Mouse (Mus musculus) lung, embryonic 14.5 days (tissue): Measurements from ENCODE around the gene Plcd1. TPM values are rescaled to one million over a fixed set of nuclear protein-coding genes. Genes with fewer than 3 reads are reported as not detected.
A peak's percentile ranks its signal among the peaks of the same experiment; 100 is the strongest.

Experiments used
- ATAC-seq: fragments of 200-750 bp; cut with Nextera tagmentation; 2 replicates; pipeline ENCODE4 v1.8.0; 2017; ENCODE audit warnings: mild to moderate bottlenecking, moderate TSS enrichment, moderate library complexity; ENCODE audit not compliant: insufficient read depth
- DNase-seq: peaks from one replicate; pipeline ENCODE4 v3.0.0-alpha.2; 2015
- H3K27ac ChIP-seq: fragments of 300-500 bp; sonication (generic); 2 replicates; pipeline ENCODE4 v1.5.1; 2014; ENCODE audit warnings: low read depth, mild to moderate bottlenecking, moderate library complexity
- H3K27me3 ChIP-seq: fragments of 300-500 bp; sonication (generic); 2 replicates; pipeline ENCODE4 v1.6.1; 2014; ENCODE audit warnings: low read length, control low read depth; ENCODE audit not compliant: insufficient read depth
- H3K36me3 ChIP-seq: fragments of 300-500 bp; sonication (generic); 2 replicates; pipeline ENCODE4 v1.6.1; 2014; ENCODE audit warnings: control low read depth; ENCODE audit not compliant: insufficient read depth
- H3K4me1 ChIP-seq: fragments of 300-500 bp; sonication (generic); 2 replicates; pipeline ENCODE4 v1.6.1; 2014; ENCODE audit warnings: antibody characterized with exemption, control low read depth; ENCODE audit not compliant: insufficient read depth
- H3K4me2 ChIP-seq: fragments of 300-500 bp; sonication (generic); 2 replicates; pipeline ENCODE4 v1.6.1; 2014; ENCODE audit warnings: mild to moderate bottlenecking
- H3K4me3 ChIP-seq: fragments of 300-500 bp; sonication (generic); 2 replicates; pipeline ENCODE4 v1.5.1; 2014; ENCODE audit warnings: low read depth, low read length
- H3K9ac ChIP-seq: fragments of 300-500 bp; sonication (generic); 2 replicates; pipeline ENCODE4 v1.6.1; 2014
- H3K9me3 ChIP-seq: fragments of 300-500 bp; sonication (generic); 2 replicates; pipeline ENCODE4 v1.6.1; 2016; ENCODE audit warnings: low read depth, low read length, control low read depth
- CTCF ChIP-seq: IDR thresholded peaks from 2 replicates; pipeline ENCODE4 v1.5.1; 2016; ENCODE audit warnings: antibody characterized with exemption, low read depth
- WGBS: fragments of 180-500 bp; shearing (Covaris S2); extraction: QIAGEN DNeasy Blood & Tissue Kit; methylation state at CpG from one replicate; pipeline ENCODE4 v1.1.7; 2014; 5-methylcytosine and 5-hydroxymethylcytosine counted together
- polyA plus RNA-seq: library from polyadenylated mRNA; unstranded; fragments of >200 nt; fragmentation: Nextera tagmentation; extraction: Ambion mirVana; gene quantifications from 2 replicates; pipeline ENCODE4 v1.2.1, GENCODE M21; 2014

Gene Plcd1
- polyA plus RNA-seq, 1 experiment from 2014 or later = 14.9 TPM

DNA sequence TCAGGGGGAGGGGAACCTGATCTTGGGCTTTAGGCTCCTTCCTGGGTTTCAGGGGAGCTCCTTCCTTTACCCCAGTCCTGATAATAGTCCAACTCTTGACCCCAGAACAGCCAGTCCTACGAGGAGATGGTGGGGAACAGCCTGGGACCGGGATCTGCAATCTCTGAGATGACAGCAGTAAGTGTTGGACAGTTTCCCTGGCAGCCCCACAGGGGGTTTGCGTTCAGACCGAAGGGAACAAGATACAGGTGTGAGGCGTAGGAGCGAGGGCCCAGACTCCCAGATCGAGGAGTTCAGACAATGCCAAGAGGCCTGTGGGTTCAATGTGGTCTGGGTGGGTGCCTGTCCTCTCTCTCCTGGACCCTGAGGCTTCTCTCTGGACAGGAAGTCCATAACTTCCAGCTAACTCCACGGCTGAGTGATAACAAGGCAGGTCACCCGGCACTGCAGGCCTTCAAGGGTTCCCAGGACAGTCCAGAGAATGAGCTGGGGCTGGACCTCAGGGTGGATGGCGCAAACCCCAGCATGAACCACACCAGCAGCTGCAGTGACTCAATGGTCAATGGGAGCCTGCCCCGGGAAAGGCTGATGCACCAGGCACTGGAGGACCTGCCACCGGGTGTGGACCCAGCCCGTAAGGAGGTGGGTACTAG, 23.0 kb downstream of the Plcd1 start:
- no peak overlapping the region for H3K4me2 ChIP-seq
- H3K36me3 ChIP-seq = peaks cover 15% of the 10 kb centered on the region; the same call in 1 of the 2 replicates
- no peak overlapping the region for H3K9ac ChIP-seq
- no peak overlapping the region for H3K27ac ChIP-seq
- no peaks in the 10 kb centered on the region for H3K27me3 ChIP-seq
- no peak for TF ChIP-seq CTCF
- H3K9me3 ChIP-seq = no peaks in the 10 kb centered on the region
- WGBS = 70% methylated on average over 13 of the region's 13 CpGs
- ATAC-seq (no peak), DNase-seq (no peak)
- no peak overlapping the region for H3K4me3 ChIP-seq
- peaks cover 2% of the 10 kb centered on the region; the same call in 1 of the 2 replicates for H3K4me1 ChIP-seq

DNA sequence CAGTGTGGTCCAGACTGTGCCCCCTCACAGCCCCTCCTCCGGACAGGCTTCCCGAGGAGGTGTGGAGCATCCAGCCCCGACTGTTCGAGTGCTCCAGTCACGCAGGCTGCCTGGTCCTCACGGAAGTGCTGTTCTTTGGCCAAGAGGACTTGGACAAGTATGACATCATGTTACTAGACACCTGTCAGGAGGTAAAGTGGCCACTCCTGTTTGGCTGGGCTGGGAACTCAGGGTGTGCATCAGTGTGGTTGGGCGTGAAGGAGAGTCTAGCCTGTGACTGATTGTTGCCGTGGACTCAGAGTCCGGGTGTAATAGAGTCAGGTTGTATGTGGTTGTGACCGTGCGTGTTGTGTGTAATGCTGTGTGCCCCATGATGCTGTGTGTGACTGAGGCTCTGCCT, 25.0 kb downstream of the Plcd1 start:
- Histone ChIP-seq H3K9ac (no peak overlapping the region), H3K27ac (no peak overlapping the region), H3K4me1 (0 out of 2 replicates have a peak, but pooled peaks cover 3% of the 10 kb centered on the region), H3K4me3 (no peak overlapping the region), H3K4me2 (no peak overlapping the region), H3K9me3 (no peaks in the 10 kb centered on the region), H3K27me3 (no peaks in the 10 kb centered on the region), H3K36me3 (0 out of 2 replicates have a peak, but pooled peaks cover 3% of the 10 kb centered on the region)
- ATAC-seq = peak; percentile 26; the same call in 1 of the 2 replicates
- TF ChIP-seq CTCF = no peak
- WGBS = 63% methylated on average over 11 of the region's 11 CpGs
- DNase-seq = peak; percentile 52

DNA sequence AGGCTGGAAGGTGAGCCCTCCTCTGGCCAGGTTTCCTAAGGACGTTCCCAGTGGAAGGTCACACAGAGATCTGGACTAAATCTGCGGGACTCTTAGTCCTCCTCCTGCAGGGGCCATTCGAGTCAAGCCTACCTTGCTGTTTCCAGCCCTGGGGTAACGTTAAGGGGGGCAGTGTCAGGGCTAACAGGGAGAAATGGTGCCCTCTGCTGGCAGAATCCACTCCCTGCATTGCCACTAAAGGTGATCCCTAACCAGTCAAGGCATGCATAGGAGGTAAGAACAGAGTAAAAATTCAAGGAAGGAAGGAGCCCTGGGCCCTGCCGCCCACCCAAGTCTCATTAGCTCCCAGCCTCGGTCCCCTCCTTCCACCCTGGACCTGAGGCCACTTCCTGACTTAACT, 25.7 kb downstream of the Plcd1 start:
- no peak overlapping the region for H3K9ac ChIP-seq
- no peak overlapping the region for H3K4me3 ChIP-seq
- DNase-seq = peak; percentile 90
- no peak overlapping the region for H3K4me2 ChIP-seq
- H3K27me3 ChIP-seq = no peaks in the 10 kb centered on the region
- under 1% methylated on average over 6 of the region's 6 CpGs for WGBS
- no peak overlapping the region for H3K27ac ChIP-seq
- ATAC-seq = peak; percentile 48
- peak; percentile 96 for TF ChIP-seq CTCF
- H3K9me3 ChIP-seq = no peaks in the 10 kb centered on the region
- H3K36me3 ChIP-seq = 0 out of 2 replicates have a peak, but pooled peaks cover under 1% of the 10 kb centered on the region
- peaks cover 5% of the 10 kb centered on the region; the same call in 1 of the 2 replicates for H3K4me1 ChIP-seq

DNA sequence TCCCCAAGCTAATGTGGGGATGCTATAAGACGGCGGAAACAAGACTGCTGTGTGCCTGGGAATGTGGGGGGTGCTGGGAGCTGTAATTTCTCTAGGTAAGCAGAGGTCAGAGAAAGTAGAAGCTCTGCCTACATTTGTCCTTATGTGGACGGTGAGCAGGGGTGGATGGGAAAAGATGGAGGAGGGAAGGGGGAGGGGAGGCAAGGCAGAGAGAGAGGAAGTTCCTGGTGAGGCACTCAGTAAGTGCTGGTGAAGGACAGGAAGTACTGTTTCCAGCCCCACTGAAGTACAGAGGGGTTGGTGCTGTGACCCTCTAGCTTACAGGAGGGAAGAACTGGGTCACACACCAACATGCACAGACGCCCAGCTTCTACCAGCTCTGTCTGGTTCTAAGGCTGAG, 29.0 kb downstream of the Plcd1 start:
- no peak for DNase-seq
- no peak for TF ChIP-seq CTCF
- WGBS = 45% methylated on average over 4 of the region's 4 CpGs

DNA sequence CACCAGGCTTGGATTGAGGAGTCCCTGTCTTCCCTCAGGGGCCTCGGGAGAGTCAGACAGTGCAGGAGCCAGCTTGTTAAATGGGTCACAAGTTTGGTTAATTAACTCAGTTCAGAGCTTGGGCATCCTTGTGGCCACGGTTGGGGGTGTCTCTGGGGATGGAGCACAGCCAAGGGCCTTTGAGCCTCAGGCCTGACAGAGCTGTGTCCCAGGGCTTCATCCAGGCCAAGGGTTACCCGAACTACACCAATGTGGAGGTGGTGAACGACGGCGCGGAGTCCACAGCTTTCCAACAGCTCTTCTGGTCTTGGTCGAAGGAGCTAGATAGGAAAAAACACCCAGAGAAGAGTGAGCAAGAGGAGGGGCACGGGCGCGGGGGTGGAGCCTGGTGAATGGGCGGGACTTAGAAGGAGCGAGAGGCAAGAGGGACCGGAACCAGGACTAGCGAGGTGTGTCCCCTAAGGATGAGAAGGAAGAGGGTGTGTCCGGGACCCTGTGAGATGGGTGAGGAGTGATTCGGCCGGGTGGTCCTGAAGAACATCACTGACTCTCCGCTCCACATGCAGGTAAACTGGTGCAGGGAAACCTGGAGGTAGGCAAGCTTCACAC, 30.2 kb downstream of the Plcd1 start:
- TF ChIP-seq CTCF = no peak
- Histone ChIP-seq H3K27me3 (no peaks in the 10 kb centered on the region), H3K4me1 (peaks cover 5% of the 10 kb centered on the region; the same call in 1 of the 2 replicates), H3K27ac (no peak overlapping the region), H3K9ac (no peak overlapping the region), H3K9me3 (no peaks in the 10 kb centered on the region), H3K4me3 (no peak overlapping the region), H3K36me3 (no peaks in the 10 kb centered on the region), H3K4me2 (peak overlapping the region; percentile 28; the same call in 1 of the 2 replicates)
- ATAC-seq (peak; percentile 18; the same call in 1 of the 2 replicates), DNase-seq (peak; percentile 30)
- 36% methylated on average over 19 of the region's 19 CpGs for WGBS

More for the DNA sequence above, 29.0 kb downstream of the Plcd1 start:
- Histone ChIP-seq H3K4me2 (no peak overlapping the region), H3K4me1 (peaks cover 5% of the 10 kb centered on the region; the same call in 1 of the 2 replicates), H3K27ac (no peak overlapping the region; the same call in 1 of the 2 replicates), H3K36me3 (no peaks in the 10 kb centered on the region), H3K9ac (no peak overlapping the region), H3K27me3 (no peaks in the 10 kb centered on the region), H3K4me3 (no peak overlapping the region), H3K9me3 (no peaks in the 10 kb centered on the region)
- ATAC-seq = no peak

DNA sequence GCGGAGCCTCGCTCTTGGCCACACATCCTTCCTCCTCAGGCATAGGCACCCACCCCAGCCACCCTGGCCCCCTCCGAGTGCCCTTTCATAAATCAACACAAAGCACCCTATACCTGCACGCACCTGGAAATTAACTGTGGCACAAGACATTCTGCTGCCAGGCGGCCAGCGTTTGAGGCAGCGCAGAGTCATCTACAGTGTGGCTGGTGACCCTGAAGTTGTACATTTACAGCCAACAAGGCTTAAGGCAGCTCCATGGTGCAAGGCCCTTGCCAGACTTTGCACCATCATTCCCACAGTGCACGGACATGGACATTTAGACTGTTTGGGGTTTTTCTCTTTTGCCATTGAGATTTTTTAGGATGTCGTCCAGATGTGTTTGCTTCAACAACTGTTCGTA, 32.6 kb downstream of the Plcd1 start:
- DNase-seq (no peak), ATAC-seq (no peak)
- Histone ChIP-seq H3K27me3 (no peaks in the 10 kb centered on the region), H3K4me2 (no peak overlapping the region), H3K4me3 (no peak overlapping the region), H3K27ac (no peak overlapping the region), H3K9me3 (no peaks in the 10 kb centered on the region), H3K4me1 (peaks cover 5% of the 10 kb centered on the region; the same call in 1 of the 2 replicates), H3K9ac (no peak overlapping the region), H3K36me3 (no peaks in the 10 kb centered on the region)
- TF ChIP-seq CTCF = no peak
- WGBS = 84% methylated on average over 10 of the region's 10 CpGs

DNA sequence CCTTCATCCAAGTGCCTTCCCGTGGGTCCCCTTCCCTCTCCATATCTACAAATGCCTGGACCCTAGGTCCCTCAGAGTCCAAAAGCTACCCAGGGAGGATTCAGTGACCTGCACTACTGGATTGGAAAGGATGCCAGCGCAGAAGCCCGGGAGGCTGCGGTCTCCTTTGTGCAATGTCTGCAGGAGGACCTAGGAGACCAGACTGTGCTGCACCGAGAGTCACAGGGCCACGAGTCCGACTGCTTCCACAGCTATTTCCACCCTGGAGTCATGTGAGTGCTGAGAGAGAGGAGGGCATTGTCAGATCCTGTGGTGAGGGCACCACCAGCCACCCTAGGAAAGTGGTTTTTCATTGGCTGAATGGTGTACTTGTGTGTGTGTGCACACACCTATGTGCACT, 35.1 kb downstream of the Plcd1 start:
- Histone ChIP-seq H3K4me2 (no peak overlapping the region), H3K27ac (no peak overlapping the region), H3K4me1 (peaks cover 8% of the 10 kb centered on the region), H3K4me3 (no peak overlapping the region), H3K9me3 (no peaks in the 10 kb centered on the region), H3K9ac (no peak overlapping the region), H3K36me3 (no peaks in the 10 kb centered on the region), H3K27me3 (0 out of 2 replicates have a peak, but pooled peaks cover 3% of the 10 kb centered on the region)
- 80% methylated on average over 7 of the region's 7 CpGs for WGBS
- TF ChIP-seq CTCF = no peak
- ATAC-seq (no peak), DNase-seq (no peak)
